Mouse (Mus musculus) megakaryocyte-erythroid progenitor cell, adult 5-6 weeks (primary cell): ENCODE results near the gene Dmgdh. TPM values are rescaled to one million over a fixed set of nuclear protein-coding genes. Genes with fewer than 3 reads are reported as not detected.
A peak's percentile ranks its signal among the peaks of the same experiment; 100 is the strongest.

Source experiments
- ATAC-seq: replicated peaks from 2 replicates; pipeline ENCODE4 v1.8.0; 2016; ENCODE audit warnings: mild to moderate bottlenecking, inconsistent platforms; ENCODE audit not compliant: severe bottlenecking, poor library complexity, low FRiP score, low TSS enrichment
- total RNA-seq, 2 experiments: library from RNA; stranded (forward) in 1 of 2; stranded (reverse) in 1 of 2; fragments of 200-1000, 215-1000 nt in 1 of 2; fragments of >200 nt in 1 of 2; fragmentation: Nextera tagmentation in 1 of 2; gene quantifications; 2 replicates each; pipeline ENCODE4 v1.2.3; 2014 to 2017

Gene Dmgdh
- total RNA-seq, 2 experiments from 2014 or later: not detected

DNA sequence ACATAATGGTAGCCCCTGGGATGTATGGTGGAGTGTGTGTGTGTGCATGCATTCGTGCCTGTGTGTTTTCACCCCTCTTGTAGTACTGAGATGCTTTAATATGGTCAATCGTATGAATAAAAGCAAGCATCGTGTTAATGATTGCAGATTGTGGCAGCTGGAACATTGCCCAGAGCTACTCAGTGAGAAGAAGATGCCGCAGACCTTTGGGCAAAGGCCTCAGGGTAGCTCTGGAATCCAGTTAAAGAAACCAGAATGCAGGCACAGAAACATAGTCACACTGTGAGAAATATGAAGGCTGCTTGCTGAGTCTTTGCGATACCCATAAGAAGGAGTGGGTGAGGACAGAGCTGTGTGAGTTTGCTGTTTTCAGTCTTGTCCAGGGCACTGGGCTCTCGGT is 24.6 kb downstream of the Dmgdh start:
- ATAC-seq: no peak

DNA sequence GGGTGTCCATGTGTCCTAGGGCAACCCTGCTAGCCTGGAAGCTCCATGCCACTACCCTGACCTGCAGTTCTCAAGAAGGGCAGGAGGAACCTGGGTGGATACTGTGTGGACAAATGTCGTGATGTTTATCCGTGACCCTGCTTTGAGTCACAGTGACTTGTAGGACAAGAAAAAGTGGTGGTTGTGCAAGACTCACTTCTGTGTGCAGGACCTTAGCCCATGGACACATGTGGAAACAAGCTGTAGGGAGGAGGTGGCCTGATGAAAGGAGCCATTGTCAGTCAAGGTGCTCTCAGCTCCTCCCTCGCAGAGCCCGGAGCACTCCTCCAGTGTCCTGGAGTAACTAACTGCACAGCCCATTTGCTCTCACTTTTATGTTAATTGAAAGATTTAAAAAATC is 31.5 kb downstream of the Dmgdh start:
- no peak for ATAC-seq

DNA sequence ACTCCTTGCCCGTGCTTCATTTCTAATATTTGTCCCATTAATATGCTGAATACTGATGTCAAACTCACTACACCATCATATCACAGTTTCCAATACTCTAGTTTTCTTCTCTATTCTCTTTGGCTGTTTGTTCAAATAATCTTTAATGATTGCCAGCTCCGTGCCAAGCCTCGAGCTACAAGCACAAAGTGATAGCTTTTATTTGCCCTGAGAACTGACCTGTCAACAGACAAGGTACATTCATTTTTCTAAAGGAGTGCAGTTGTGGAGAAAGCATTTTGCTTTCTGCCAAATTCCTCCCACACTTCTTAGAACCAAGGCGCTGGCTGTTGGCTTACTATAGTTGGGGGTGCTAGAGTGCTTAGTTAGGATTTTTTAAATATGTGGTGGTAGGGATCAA is 33.0 kb downstream of the Dmgdh start:
- ATAC-seq: no peak

DNA sequence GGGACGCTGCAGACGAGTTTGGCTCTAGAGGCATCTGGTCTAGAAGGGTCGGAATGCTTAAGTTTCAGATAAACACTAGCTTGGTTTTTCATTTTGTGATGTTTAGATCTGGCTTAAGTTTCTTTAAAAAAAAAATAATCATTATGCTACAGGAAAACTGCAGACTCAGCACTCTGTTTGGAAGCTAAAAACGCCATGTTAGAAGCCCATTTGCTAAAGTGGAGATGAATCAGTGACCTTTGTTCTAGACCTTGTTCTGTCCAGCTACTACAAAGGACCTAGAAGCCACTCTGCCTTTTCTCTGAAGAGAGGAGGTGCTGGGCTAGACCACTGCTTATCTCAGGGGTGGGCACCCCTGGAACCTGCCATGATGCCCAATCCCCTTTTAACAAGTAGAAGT is 36.1 kb downstream of the Dmgdh start:
- no peak for ATAC-seq

DNA sequence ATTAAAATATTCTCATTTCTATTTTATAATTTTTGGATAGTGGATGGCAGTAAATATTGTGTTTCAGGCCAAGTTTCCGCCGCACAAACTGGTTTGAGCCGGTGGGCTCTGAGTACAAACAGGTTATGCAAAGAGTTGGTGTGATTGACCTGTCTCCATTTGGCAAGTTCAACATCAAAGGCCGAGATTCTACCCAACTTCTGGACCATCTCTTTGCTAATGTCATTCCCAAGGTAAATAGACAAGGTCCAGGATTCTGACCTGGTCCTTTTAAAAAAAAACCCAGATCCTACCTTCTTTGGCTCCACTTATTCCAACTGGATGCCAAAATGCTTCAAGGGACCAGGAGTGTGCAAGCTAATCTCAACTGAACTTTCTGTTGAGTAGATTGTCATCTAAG is 37.0 kb downstream of the Dmgdh start:
- no peak for ATAC-seq

DNA sequence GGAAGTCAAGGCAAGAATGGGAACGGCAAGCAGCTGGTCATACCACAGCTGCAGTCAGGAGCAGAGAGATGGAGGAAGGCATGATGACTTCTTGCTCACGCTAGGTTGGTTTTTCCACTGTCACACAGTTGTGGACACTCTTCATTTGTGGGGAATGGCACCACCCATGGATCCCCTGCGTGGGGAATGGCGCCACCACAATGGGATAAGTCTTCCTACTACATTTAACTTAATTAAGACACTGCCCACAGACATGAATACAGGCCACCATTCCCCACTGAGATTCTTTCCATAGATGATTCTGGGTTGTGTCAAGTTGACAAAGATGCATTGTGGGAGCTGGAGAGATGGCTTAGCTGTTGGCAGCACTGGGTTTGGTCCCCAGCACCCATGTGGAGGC is 38.1 kb downstream of the Dmgdh start:
- no peak for ATAC-seq

DNA sequence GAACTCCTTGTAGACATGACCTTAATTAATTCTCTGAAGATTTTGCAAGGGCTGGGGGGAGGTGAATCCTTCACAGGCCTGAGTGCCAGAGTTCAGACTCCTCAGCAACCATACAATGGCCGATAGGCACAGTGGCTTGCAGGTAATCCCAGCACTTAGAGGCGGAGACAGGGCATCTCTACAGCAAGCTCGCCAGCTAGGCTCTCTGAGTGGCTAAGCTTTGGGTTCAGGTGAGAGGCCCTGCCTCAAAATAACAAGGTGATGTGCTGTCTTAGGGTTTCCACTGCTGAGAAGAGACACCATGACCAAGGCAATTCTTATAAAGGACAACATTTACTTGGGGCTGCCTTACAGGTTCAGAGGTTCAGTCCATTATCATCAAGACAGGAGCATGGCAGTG is 39.6 kb downstream of the Dmgdh start:
- ATAC-seq: no peak

DNA sequence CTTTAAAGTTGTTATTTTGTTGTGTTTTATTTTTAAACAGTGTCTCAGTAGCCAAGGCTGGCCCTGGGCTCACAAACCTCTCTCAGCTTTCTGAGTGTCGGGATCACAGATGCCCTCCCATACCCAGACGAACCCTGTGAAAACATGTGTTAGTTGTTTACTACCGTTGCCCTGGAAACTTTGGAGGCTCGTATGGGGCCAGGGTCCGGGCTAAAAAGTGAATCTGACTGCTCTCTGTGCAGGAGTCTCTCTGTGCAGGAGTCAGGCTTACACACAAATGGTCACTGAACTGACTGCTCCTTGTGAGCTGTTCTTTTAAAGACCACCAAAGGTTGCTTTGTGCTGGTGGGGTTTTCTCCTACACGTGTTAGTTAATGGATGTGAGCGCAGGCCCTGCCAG is 42.9 kb downstream of the Dmgdh start:
- ATAC-seq: no peak

DNA sequence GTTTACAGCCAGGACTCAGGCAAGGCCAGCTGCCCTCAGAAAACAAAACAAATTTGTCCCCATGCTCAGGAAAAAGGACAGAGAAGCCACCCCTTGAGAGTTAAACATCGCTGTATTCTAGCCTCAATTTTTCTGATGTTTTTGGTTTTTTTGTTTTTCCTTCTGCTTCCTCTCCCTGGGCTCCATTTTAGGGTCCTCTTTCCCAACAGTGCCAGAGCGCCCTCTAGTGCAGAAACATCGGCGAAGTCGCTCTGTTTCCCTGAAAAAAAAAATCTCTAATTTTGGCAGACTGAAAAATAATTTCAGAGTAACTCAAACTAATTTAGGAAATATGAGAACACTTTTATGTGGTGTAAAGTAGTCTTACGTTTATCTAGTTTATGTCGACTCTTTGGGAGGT is 44.7 kb downstream of the Dmgdh start:
- ATAC-seq: peak; percentile 67; the same call in 1 of the 2 replicates

DNA sequence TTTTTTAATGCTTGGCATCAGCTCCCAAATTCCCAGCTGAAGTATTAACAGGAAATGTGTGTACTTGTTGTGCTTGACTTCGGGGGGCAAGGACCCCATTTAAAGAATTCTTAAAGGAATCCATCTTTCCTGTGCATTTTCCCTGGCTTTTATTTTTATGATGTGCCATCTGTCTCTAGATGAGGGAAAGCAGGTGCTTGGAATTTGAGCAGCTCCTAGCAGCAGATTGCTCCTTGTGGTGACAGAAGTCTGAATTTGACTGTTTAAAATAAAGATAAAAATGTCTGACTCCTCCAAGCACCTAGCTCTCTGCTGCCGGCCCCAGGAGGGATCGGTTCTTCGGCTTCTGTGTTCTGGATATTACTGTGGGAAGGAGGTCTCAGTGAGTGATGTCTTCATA is 47.7 kb downstream of the Dmgdh start:
- ATAC-seq: no peak

DNA sequence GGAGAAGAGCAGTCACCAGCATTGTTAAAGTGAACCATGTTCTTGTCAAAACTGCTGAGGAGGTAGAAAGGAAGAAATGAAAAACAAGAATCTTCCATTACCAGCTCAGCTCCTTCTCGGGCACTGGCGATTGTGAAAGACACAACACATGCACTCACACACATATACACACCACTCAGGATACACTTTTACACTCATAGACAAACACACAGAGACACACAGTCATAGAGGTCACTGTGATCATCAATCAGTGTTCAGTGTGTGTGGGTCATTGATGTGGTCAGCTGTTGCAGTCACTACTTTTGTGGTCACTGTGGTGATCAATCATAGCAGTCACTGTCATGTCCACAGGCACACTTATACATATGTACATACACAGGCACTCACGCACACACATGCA is 49.2 kb downstream of the Dmgdh start:
- no peak for ATAC-seq

DNA sequence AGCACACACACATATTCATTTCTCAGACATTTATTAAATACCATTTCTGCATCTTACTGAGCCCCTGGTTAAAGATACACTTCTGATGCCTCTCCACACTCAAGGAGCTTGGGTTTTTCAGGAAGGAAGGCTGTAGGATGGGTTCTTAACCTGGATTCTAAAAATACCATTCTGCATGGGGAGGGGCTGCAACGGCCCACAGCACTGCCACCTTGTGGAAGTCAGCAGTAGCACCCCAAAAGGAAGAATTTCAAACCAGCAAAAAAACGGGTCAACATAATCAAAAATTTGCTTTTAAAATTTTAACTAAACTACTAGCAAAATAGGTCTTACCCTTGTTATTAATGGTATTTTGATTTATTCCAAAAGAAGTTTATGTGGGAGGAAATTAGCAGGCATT is 50.0 kb downstream of the Dmgdh start:
- ATAC-seq: 0 out of 2 replicates have a peak, but pooled peaks have one; percentile 57

DNA sequence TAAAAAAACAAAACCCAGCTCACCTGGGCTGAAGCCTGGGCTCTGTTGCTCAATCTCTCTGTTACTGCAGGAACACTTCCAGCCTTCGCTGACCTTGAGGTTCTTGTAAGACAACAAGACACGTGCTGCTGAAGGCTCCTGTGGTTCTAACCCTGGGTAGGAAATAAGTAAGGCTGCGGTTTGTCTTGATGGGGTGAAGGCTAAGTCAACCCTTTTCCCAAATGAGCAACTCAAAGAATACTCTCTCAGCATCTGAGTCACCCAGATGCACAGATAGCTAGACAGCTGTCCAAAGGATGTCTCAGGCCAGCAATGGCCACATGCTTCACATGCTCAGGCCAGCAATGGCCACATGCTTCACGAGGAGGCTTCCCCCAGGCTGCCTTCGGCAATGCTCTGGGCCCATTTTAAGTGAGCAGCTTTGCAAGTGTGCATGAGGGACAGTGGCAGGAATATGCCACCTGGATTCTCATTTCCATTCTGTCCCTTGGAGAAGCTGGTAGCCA is 61.0 kb downstream of the Dmgdh start:
- no peak for ATAC-seq

DNA sequence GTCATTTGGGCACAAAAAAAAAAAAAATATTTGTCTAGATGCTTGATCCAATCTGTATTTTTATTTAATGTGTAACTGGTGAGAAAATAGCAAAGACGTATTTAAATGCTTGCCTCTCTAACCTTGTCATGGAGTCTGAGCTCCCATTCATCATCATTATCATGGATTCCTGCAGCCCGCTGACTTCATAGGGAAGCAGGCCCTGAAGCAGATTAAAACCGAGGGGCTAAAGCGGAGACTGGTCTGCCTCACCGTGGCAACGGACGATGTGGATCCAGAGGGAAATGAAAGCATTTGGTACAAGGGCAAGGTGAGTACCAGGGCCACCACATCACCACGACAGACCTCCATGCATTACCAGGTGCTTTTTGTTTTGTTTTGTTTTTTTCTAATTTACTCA is 69.9 kb downstream of the Dmgdh start:
- no peak for ATAC-seq

DNA sequence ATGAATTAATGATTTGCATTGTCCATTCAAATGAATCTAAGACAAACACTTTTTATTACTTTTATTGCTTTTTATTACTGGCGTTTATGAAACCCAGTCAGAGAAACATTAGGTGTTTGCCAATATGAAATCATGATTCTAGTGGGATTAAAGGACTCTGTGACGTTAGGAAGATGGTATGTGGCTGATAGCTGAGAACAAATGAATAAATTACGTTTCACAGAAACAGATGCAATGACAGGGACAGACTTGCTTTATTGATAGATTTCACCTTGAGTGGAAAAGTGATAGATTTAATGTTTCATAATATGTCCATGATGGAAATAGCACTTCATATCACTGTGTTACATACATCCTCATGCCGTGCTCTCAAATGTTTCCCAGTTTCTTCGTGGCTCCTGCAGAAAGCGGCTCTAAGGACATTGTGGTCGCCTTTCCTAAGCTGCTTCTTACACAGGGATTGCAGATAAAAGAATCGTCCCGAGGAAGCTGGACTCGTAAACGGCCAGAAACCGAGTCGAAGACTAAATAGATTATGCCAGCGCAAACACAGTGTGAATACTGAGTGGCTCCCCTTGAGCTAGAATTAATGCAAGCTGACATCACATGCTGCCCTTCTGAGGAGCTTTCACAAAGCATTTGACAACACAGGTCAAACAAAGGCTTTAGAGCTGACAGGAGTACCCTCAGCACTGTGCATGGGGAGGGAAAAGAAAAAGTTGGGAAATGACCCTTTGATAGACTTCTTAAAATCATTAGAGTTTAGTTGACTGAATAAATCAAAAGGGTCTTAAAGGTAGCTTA is 78.6 kb downstream of the Dmgdh start:
- ATAC-seq: no peak

DNA sequence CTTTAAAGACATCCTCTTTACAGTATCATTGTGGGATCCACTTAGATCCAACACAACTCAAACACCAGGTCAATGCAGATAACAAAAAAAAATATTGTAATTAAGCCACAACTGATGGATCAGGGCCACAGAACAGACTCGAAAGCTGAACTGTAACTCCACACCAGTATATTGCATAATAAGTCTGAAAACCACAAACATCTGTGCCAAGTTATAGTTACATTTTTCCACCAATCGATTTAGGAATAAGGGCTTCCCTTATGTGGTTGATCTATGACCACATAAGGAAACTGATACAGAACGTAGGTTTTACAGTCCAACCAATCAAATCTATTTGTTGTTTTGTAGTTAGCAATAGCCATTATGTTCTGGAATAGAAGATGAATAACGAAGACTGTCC is 80.9 kb downstream of the Dmgdh start:
- 0 out of 2 replicates have a peak, but pooled peaks have one; percentile 33 for ATAC-seq

DNA sequence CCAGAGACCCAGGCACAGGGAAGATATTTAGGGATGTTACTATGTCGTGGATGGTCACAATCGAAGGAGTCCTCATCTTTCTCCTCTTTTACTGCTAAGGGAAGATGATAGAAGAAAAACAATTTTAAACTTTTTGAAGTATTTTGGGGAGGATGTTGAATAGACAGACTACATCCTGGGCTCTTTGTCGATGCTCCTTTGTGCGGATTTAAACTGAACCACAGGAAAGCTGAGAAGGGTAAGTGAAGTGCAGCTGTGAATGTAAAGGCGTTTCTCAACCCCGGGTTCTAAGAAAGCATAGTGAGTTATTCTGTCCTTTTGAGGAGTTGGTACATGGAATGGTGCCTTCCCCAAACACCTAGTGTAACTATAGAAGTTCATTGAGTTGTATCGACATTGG is 82.4 kb downstream of the Dmgdh start:
- no peak for ATAC-seq

DNA sequence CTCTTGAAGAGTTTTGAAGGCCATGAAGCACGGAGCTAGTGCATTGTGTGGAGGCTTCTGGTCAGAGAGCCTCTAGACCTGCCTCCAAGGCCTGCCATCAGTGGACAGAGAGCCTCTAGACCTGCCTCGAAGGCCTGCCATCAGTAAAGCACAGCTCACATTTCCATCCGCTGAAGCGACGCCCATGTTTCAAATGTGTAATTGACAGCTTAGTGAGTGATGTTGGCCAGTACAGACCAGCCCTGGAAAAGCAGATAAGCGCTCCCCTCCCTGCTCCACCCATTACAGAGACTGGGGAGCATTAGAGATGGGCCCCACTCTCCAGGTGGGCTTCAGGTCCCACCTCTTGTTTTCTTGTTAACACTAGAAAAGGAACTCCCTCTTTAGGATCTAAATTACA is 83.3 kb downstream of the Dmgdh start:
- peak; percentile 55; the same call in 1 of the 2 replicates for ATAC-seq

DNA sequence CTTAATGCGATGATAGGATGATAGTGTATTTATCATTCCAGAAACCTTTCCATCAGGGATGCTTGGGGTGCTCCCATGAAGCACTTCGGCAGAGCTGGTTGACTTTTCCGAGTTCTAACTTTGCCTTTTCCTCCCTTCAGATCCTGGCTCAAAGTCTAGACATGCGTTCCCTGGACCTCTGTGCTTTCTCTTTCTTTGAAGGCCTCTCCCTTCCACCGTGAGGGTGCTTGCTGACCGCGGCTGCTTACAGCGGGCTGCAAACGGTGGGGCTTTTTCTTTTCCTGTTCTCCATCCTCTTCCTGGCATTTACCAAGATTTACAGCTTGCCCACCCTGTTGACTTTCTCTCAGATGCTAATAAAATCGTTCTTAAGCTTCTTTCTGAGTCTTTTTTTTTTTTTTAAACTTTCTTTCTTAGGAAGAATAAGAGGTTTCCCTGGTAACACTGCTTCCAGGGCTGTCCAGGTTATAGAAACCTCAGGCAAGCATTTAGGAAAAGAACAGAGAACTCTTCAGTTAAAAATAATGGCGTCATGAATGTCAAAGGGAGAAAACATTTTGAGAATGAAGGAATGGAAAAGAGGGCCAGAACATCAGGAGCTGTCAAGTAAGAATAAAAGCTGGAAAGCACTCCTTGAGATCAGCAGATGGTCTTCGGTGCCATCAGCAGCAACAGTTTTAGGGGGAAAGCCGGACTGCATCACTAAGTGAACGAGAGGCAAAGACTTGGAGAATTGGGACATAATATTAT is 84.1 kb downstream of the Dmgdh start:
- ATAC-seq: no peak

DNA sequence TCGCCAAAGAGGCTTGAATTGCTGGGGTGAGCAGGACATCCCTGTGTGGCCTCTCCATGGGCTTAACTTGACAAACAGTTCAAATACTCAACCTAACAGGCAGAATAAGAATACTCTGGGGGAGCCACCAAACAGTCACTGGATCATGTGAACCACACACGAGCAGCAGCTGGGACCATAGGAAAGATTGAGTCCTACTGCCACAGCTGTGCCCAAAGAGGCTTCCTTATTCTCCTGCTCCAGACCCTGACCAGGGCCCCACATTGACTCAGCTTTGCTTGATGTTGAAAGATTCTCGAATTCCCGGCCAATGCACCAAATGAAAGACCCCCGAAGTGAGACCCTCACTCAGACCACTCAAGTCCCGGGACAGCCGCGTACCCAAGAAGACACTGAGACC is 87.6 kb downstream of the Dmgdh start:
- ATAC-seq: no peak

DNA sequence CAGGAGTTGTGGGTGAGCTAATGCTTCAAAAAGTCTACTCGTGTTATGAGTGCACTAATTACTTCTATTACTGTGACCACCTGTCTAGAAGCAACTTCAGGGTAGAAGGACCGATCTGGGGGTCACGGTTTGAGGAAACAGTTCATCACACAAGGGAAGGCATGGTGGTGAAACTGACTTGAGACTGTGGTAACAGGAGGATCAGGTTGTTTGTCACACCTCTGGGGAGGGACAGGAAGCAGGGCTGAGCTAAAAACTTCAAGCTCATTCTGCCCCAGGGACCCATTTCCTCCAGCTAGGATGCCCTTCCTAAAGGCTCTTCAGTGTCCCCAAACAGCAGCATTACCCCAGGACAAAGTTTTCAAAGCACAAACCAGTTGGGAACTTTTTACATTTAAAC is 88.6 kb downstream of the Dmgdh start:
- no peak for ATAC-seq
